Mouse (Mus musculus): ENCODE measurements at regions not wholly inside any gene's neighbourhood (a gene's known extent, or its start where the extent isn't known, plus 50 kb on each side); places are given as distances from the start of the nearest gene placed in this dataset.

- ATAC-seq (ENCODE audit: low FRiP score) = no peak
- H3K4me2 ChIP-seq (replicated peaks) = no peak overlapping the region
- no peak overlapping the region for H3K4me3 ChIP-seq
- H3K36me3 ChIP-seq = no peaks in the 10 kb centered on the region
- no peaks in the 10 kb centered on the region for H3K9me3 ChIP-seq (replicated peaks)
- H3K27ac ChIP-seq = no peak overlapping the region
- no peaks in the 10 kb centered on the region for H3K4me1 ChIP-seq
- no peaks in the 10 kb centered on the region for H3K27me3 ChIP-seq
- no peak overlapping the region for H3K9ac ChIP-seq
Measured at GRCm38 (mm10) chr15:20207199-20207598, 241.9 kb upstream of the Cdh12 start.

GRCm38 (mm10) chr15:20222054-20222453 is 227.0 kb upstream of the Cdh12 start:
- H3K4me1 ChIP-seq = no peaks in the 10 kb centered on the region
- no peak for ATAC-seq (ENCODE audit: low FRiP score)
- H3K36me3 ChIP-seq = no peaks in the 10 kb centered on the region
- H3K27me3 ChIP-seq = no peaks in the 10 kb centered on the region
- H3K4me3 ChIP-seq = no peak overlapping the region
- no peak overlapping the region for H3K9ac ChIP-seq
- no peak overlapping the region for H3K27ac ChIP-seq
- no peaks in the 10 kb centered on the region for H3K9me3 ChIP-seq (replicated peaks)
- H3K4me2 ChIP-seq (replicated peaks) = no peak overlapping the region

- no peak overlapping the region for H3K4me3 ChIP-seq
- ATAC-seq (ENCODE audit: low FRiP score) = no peak
- 76% methylated on average over 3 of the region's 3 CpGs for WGBS
Measured at GRCm38 (mm10) chr15:20223271-20223981, 225.6 kb upstream of the Cdh12 start.

GRCm38 (mm10) chr15:20223982-20224339 is 225.1 kb upstream of the Cdh12 start:
- ATAC-seq (ENCODE audit: low FRiP score) = no peak
- Histone ChIP-seq H3K4me2 (replicated peaks) (no peak overlapping the region), H3K27ac (no peak overlapping the region), H3K4me1 (no peaks in the 10 kb centered on the region), H3K27me3 (no peaks in the 10 kb centered on the region), H3K9me3 (replicated peaks) (no peaks in the 10 kb centered on the region), H3K4me3 (no peak overlapping the region), H3K9ac (no peak overlapping the region), H3K36me3 (no peaks in the 10 kb centered on the region)

More at GRCm38 (mm10) chr15:20223271-20223981, 225.6 kb upstream of the Cdh12 start:
- Histone ChIP-seq H3K9ac (no peak overlapping the region), H3K27me3 (no peaks in the 10 kb centered on the region), H3K36me3 (no peaks in the 10 kb centered on the region), H3K4me2 (replicated peaks) (no peak overlapping the region), H3K9me3 (replicated peaks) (no peaks in the 10 kb centered on the region), H3K4me1 (no peaks in the 10 kb centered on the region), H3K27ac (no peak overlapping the region)

- Histone ChIP-seq H3K27ac (no peak overlapping the region), H3K4me2 (replicated peaks) (no peak overlapping the region), H3K4me1 (no peaks in the 10 kb centered on the region), H3K9ac (no peak overlapping the region), H3K4me3 (no peak overlapping the region), H3K36me3 (no peaks in the 10 kb centered on the region), H3K27me3 (no peaks in the 10 kb centered on the region), H3K9me3 (replicated peaks) (no peaks in the 10 kb centered on the region)
- 0 out of 2 replicates have a peak, but pooled peaks have one; percentile 54 for ATAC-seq (ENCODE audit: low FRiP score)
- 87% methylated on average over 4 of the region's 4 CpGs for WGBS
Measured at GRCm38 (mm10) chr15:20265367-20265900, 183.6 kb upstream of the Cdh12 start.

- Histone ChIP-seq H3K9ac (no peak overlapping the region), H3K4me3 (no peak overlapping the region), H3K27ac (no peak overlapping the region), H3K4me2 (replicated peaks) (no peak overlapping the region), H3K9me3 (replicated peaks) (no peaks in the 10 kb centered on the region), H3K27me3 (no peaks in the 10 kb centered on the region), H3K36me3 (no peaks in the 10 kb centered on the region), H3K4me1 (no peaks in the 10 kb centered on the region)
- no peak for ATAC-seq (ENCODE audit: low FRiP score)
- 71% methylated on average over 1 of the region's 1 CpGs for WGBS
Measured at GRCm38 (mm10) chr15:20313917-20314316, 135.1 kb upstream of the Cdh12 start.

GRCm38 (mm10) chr15:20323579-20323978 is 125.5 kb upstream of the Cdh12 start:
- no peaks in the 10 kb centered on the region for H3K36me3 ChIP-seq

More at GRCm38 (mm10) chr15:20323579-20323978, 125.5 kb upstream of the Cdh12 start:
- H3K27me3 ChIP-seq = no peaks in the 10 kb centered on the region
- no peak for ATAC-seq (ENCODE audit: low FRiP score)
- H3K4me3 ChIP-seq = no peak overlapping the region
- 98% methylated on average over 3 of the region's 3 CpGs for WGBS
- no peaks in the 10 kb centered on the region for H3K9me3 ChIP-seq (replicated peaks)
- no peak overlapping the region for H3K27ac ChIP-seq
- H3K4me2 ChIP-seq (replicated peaks) = no peak overlapping the region
- no peaks in the 10 kb centered on the region for H3K4me1 ChIP-seq
- no peak overlapping the region for H3K9ac ChIP-seq

Data from hindbrain, embryonic 12.5 days (tissue).